Mouse (Mus musculus) midbrain, embryonic 13.5 days (tissue): ENCODE measurements at regions not wholly inside any gene's neighbourhood (a gene's known extent, or its start where the extent isn't known, plus 50 kb on each side); places are given as distances from the start of the nearest gene placed in this dataset.

Experiments
- ATAC-seq: fragments of 200-750 bp; cut with Nextera tagmentation; 2 replicates; pipeline ENCODE4 v1.8.0; 2017; ENCODE audit warnings: mild to moderate bottlenecking, moderate TSS enrichment, moderate library complexity
- H3K27ac ChIP-seq: fragments of 300-500 bp; sonication (generic); 2 replicates; pipeline ENCODE4 v1.5.1; 2015; ENCODE audit warnings: inconsistent platforms, mild to moderate bottlenecking, moderate library complexity
- H3K27me3 ChIP-seq: fragments of 300-500 bp; sonication (generic); 2 replicates; pipeline ENCODE4 v1.6.1; 2015; ENCODE audit warnings: mild to moderate bottlenecking, inconsistent platforms
- H3K36me3 ChIP-seq: fragments of 300-500 bp; sonication (generic); 2 replicates; pipeline ENCODE4 v1.6.1; 2015; ENCODE audit warnings: mild to moderate bottlenecking, inconsistent platforms
- H3K4me1 ChIP-seq: fragments of 300-500 bp; sonication (generic); replicated peaks from 2 replicates; pipeline ENCODE4 v1.6.1; 2015; ENCODE audit warnings: inconsistent platforms
- H3K4me2 ChIP-seq: fragments of 300-500 bp; sonication (generic); replicated peaks from 2 replicates; pipeline ENCODE4 v1.6.1; 2015; ENCODE audit warnings: moderate library complexity, mild to moderate bottlenecking, inconsistent platforms
- H3K4me3 ChIP-seq: fragments of 300-500 bp; sonication (generic); replicated peaks from 2 replicates; pipeline ENCODE4 v1.5.1; 2015; ENCODE audit warnings: mild to moderate bottlenecking, inconsistent platforms
- H3K9ac ChIP-seq: fragments of 300-500 bp; sonication (generic); replicated peaks from 2 replicates; pipeline ENCODE4 v1.6.1; 2015; ENCODE audit warnings: mild to moderate bottlenecking, inconsistent platforms
- H3K9me3 ChIP-seq: fragments of 300-500 bp; sonication (generic); 2 replicates; pipeline ENCODE4 v1.6.1; 2016; ENCODE audit warnings: mild to moderate bottlenecking, inconsistent platforms
- WGBS: fragments of 180-500 bp; shearing (Covaris S2); methylation state at CpG from one replicate; pipeline ENCODE4 v1.1.7; 2015; 5-methylcytosine and 5-hydroxymethylcytosine counted together

DNA sequence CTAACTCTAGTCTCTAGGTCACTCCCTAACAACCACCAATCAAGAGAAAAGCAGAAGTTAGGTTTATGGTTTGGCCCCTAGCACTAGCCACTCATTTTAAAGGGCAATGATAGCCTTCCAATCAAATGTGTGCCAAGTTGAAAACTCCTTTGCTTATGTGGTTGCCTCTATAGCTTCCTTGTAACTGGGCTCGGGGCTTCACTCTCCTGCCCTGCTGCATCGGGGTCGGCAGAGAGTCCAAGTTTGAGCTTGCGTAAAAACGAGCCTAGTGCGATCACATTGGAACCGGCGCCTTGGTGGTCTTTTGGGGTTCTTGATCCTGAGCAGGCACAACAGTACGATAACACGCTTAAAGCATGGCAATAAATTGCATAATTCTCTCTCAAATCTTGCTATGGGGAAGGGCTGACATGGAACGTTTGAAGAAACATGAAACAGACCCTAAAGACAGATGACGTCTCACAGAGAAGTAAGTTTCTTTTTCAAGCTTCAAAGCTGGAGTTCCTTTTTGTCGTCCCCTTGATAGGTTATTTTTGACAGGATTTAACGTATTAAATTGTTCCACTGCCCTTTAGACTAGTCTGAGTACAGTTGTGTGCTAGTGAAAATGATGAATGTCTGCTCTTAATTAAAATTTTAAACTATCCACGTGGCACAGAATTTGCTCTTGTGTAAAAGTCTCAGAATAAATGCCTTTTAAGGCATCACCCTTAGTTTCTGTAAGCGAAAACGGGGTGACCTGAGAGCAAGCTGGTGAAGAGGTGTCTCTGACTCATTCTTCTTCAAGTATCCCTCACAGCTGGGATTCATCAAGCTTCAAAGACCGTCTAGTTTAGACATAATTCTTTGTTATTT, 52.0 kb downstream of the 4930426L09Rik start:
- H3K4me3 ChIP-seq: no peak overlapping the region
- no peak overlapping the region for H3K9ac ChIP-seq
- H3K4me2 ChIP-seq: no peak overlapping the region
- H3K4me1 ChIP-seq: no peaks in the 10 kb centered on the region
- H3K27ac ChIP-seq: no peak overlapping the region
- WGBS: 85% methylated on average over 18 of the region's 18 CpGs
- no peaks in the 10 kb centered on the region for H3K27me3 ChIP-seq
- no peak for ATAC-seq
- no peaks in the 10 kb centered on the region for H3K9me3 ChIP-seq
- no peaks in the 10 kb centered on the region for H3K36me3 ChIP-seq

DNA sequence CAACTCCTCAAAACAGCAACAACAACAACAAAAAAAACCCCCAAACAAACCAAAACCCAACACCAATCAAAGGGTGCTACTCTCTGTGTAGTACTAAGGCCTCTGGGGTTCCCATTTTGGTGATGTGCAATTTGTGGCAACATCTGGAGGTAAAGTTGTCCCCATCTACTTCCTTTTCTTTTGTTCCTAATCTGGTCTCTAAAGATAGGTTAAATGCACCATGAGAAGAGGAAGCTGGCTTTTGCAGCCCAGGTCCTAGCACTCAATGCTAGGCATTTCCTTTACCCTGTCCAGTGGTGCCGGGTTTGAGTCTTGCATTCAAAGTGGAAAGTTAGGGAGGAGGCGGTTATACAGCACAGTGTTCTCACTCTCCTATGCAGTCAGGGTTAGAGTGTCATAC, 57.4 kb downstream of the 4930426L09Rik start:
- 97% methylated on average over 2 of the region's 2 CpGs for WGBS
- Histone ChIP-seq H3K9ac (no peak overlapping the region), H3K4me1 (no peaks in the 10 kb centered on the region), H3K27me3 (no peaks in the 10 kb centered on the region), H3K9me3 (no peaks in the 10 kb centered on the region), H3K4me3 (no peak overlapping the region), H3K27ac (no peak overlapping the region), H3K4me2 (no peak overlapping the region), H3K36me3 (no peaks in the 10 kb centered on the region)
- ATAC-seq: no peak

DNA sequence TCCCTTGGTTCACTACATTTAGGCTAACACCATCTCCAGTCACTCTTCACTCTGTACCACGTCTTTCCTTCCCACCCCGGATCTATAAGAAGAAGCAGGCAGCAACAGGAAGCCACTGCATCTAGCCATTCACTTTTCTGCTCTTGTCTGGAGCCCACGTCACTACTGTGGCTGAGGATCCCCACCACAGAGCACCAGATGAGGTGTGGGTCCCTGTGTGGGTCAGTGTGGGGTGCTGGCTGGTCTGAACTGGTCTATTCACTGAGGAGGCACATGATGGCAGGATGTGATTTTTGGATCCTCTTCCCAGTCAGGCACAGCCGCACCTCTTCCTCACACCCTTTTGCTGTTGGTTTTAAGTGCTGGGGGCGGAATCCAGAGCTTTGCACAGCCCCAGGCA, 59.7 kb downstream of the 4930426L09Rik start:
- 76% methylated on average over 5 of the region's 5 CpGs for WGBS
- H3K4me1 ChIP-seq: no peaks in the 10 kb centered on the region
- no peaks in the 10 kb centered on the region for H3K27me3 ChIP-seq
- H3K4me2 ChIP-seq: no peak overlapping the region
- ATAC-seq: no peak
- H3K36me3 ChIP-seq: no peaks in the 10 kb centered on the region
- no peak overlapping the region for H3K9ac ChIP-seq
- no peak overlapping the region for H3K27ac ChIP-seq
- H3K4me3 ChIP-seq: no peak overlapping the region
- no peaks in the 10 kb centered on the region for H3K9me3 ChIP-seq

DNA sequence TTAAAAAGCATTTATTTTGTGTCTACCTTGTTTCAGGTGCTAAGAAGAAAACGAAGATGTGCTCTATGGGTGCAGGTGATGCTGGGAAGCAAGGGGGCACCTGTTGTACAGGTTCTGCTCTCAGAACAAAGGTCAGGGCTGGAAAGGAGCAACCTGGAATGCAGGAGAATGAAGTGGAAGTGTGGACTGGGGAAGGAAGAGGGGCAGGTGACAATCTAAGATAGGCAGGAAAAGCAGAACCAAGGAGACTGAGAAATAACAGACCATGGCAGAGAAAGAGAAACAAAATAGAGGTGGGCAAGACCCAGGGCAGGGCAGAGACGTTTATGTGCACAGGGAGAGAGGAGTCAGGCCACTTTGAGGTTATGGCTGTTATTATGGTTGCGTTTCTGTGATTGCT, 60.6 kb downstream of the 4930426L09Rik start:
- Histone ChIP-seq H3K27me3 (no peaks in the 10 kb centered on the region), H3K27ac (no peak overlapping the region), H3K4me3 (no peak overlapping the region), H3K9ac (no peak overlapping the region), H3K4me2 (no peak overlapping the region), H3K4me1 (no peaks in the 10 kb centered on the region), H3K9me3 (no peaks in the 10 kb centered on the region), H3K36me3 (no peaks in the 10 kb centered on the region)
- WGBS: 87% methylated on average over 3 of the region's 3 CpGs
- no peak for ATAC-seq

DNA sequence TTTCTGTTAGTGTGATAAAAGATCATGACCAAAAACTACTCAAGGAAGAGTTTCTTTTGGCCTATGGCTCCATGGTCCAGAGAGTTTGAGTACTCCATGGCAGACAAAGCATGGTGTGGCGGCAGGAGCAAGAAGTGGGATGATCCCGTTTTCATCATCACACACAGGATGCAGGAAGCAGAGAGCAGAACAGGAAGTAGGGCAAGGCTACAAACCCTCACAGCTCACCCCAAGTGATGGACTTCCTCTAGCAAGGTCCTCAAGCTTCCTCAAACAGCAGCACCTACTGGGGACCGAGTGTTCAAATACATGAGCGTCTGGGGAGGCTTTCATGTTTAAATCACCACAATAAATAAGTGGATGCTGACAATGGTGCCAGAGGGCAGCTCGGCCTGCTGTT, 61.1 kb downstream of the 4930426L09Rik start:
- H3K27me3 ChIP-seq: no peaks in the 10 kb centered on the region
- no peak overlapping the region for H3K27ac ChIP-seq
- no peaks in the 10 kb centered on the region for H3K4me1 ChIP-seq
- 82% methylated on average over 5 of the region's 5 CpGs for WGBS
- no peak for ATAC-seq
- no peaks in the 10 kb centered on the region for H3K36me3 ChIP-seq
- H3K9me3 ChIP-seq: no peaks in the 10 kb centered on the region
- H3K4me3 ChIP-seq: no peak overlapping the region
- no peak overlapping the region for H3K9ac ChIP-seq
- H3K4me2 ChIP-seq: no peak overlapping the region

DNA sequence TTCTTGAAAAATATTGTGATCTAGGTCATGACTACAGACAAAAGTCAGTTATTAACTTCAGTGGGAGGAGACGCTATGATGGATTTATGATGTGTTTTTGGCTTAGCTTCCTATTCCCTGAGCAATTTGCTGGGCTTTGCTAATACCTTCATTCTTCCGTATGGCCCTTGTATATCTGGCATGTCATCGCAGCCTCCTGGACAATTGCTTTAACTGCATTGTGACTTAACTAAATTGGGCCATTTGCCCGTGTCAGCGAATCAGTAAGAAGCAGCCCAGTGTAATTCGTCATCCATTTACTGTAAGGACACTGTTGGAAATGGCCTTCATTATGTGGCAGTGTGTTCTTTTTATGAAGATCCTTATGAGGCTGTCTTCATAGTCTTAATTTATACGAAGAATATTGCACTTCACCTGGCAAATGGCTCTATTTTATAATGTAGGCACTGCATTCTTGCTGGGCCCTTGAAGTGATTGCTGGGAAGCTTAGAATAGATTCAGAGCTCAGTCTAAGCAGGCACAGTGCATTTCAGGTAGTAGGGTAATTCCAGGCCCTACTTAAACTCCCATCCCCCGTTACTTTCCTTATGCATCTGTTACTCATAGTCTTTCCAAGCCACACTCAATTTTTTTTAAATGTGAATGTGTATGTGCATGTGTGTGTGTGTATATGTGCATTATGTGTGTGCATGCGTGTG, 62.2 kb downstream of the 4930426L09Rik start:
- no peaks in the 10 kb centered on the region for H3K4me1 ChIP-seq
- no peak overlapping the region for H3K9ac ChIP-seq
- no peaks in the 10 kb centered on the region for H3K36me3 ChIP-seq
- H3K27ac ChIP-seq: no peak overlapping the region
- no peak for ATAC-seq
- no peak overlapping the region for H3K4me2 ChIP-seq
- H3K9me3 ChIP-seq: no peaks in the 10 kb centered on the region
- H3K27me3 ChIP-seq: no peaks in the 10 kb centered on the region
- no peak overlapping the region for H3K4me3 ChIP-seq
- 87% methylated on average over 9 of the region's 9 CpGs for WGBS

DNA sequence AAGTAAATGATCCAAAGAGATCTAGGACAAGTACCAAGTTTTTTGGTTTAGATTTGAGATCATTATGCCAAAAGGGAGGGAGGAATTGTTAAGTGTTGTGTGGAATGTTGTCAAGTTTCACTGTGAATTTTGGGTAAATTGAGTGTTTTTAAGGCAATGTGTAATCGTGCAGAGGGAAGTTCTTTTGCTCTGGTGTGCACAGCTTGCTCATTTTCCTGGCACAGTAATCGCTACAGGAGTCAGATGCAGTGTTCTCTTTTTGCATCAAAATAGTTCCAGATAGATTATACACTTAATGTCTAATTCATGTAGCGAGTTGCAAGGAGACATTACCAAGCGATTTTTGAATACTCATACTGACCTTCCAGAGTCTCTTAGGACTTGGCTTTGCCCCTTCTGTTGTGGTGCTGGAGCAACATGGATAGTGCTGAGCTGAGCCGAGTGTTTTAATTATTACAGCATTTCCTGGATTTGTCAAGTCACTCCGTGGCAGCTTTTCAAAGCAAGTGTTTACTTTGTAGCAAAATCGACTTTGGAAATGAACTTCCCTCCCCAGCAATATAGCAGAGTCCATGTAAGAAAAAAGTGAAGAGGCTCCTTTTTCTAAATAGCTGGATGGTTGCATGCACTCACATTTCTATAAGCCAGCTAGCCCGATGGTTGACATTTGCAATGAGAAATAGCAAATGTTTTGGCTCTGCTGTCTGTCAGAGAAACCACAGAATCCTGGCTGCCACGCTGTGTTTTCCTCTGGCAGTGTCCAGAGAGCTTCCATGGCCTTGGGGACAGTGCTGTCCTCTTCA, 66.6 kb downstream of the 4930426L09Rik start:
- no peak overlapping the region for H3K4me3 ChIP-seq
- H3K9me3 ChIP-seq: no peaks in the 10 kb centered on the region
- H3K4me1 ChIP-seq: no peaks in the 10 kb centered on the region
- H3K36me3 ChIP-seq: no peaks in the 10 kb centered on the region
- no peaks in the 10 kb centered on the region for H3K27me3 ChIP-seq
- H3K9ac ChIP-seq: no peak overlapping the region
- 70% methylated on average over 9 of the region's 9 CpGs for WGBS
- no peak overlapping the region for H3K27ac ChIP-seq
- ATAC-seq: no peak
- H3K4me2 ChIP-seq: no peak overlapping the region

DNA sequence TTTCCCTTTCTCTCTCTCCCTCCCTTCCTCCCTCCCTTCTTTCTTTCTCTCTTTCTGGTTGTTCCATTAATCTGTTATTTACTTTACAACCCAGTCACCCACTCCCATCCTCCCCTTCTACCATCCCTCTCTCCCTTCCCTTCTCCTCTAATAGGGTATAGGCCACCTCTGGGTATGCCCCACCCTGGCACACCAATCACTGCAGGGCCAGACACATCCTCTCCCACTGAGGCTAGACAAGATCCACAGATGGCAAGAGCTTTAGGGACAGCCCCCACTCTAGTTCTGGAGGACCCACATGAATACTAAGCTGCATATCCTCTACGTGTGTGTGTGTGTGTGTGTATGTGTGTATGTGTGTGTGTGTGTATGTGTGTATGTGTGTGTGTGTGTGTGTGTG, 67.4 kb downstream of the 4930426L09Rik start:
- H3K36me3 ChIP-seq: no peaks in the 10 kb centered on the region
- no peaks in the 10 kb centered on the region for H3K27me3 ChIP-seq
- H3K9me3 ChIP-seq: no peaks in the 10 kb centered on the region
- H3K4me1 ChIP-seq: no peaks in the 10 kb centered on the region
- H3K4me3 ChIP-seq: no peak overlapping the region
- no peak overlapping the region for H3K9ac ChIP-seq
- H3K4me2 ChIP-seq: no peak overlapping the region
- ATAC-seq: no peak
- no peak overlapping the region for H3K27ac ChIP-seq
- WGBS: 88% methylated on average over 1 of the region's 1 CpGs

DNA sequence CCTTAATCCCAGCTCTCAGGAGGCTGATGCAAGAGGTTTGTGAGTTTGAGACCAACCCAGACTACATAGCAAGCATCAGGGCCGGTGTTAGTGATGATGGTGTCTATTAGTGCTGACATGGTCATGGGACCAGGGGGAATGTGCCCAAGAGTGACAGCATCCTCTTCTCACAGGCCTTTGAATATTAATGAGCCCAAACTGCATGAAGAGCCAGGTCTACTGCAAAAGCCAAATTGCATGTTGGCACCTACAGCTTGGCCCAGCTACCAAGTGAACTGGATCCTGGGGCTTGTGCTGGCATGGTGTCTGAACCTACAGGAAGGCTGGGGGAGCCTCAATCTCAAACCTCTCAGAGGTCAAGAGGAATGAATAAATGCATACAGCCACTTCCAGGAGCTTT, 70.0 kb downstream of the 4930426L09Rik start:
- no peaks in the 10 kb centered on the region for H3K36me3 ChIP-seq
- no peak overlapping the region for H3K9ac ChIP-seq
- no peak overlapping the region for H3K4me2 ChIP-seq
- no peak for ATAC-seq
- H3K9me3 ChIP-seq: no peaks in the 10 kb centered on the region
- H3K4me3 ChIP-seq: no peak overlapping the region
- no peak overlapping the region for H3K27ac ChIP-seq
- 87% methylated on average over 1 of the region's 1 CpGs for WGBS
- no peaks in the 10 kb centered on the region for H3K4me1 ChIP-seq
- H3K27me3 ChIP-seq: no peaks in the 10 kb centered on the region

DNA sequence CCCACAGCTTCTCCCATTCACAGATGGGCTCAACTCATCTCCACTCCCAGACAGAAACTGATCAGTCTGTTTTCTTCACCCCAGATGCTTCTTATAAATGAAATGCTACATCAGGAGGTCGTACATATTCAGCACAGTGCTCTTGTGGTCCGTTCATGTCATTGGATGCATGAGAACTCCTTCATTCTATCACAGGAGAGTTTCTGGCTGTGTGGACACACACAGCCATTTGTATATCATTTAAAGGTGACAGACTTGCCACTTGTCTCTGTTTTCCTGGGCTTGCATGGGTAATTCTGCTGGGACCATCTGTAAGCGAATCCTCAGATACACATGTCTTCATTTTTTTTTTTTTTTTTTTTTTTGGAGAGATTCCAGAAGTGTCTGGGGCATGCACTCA, 85.7 kb downstream of the 4930426L09Rik start:
- H3K36me3 ChIP-seq: no peaks in the 10 kb centered on the region
- no peak overlapping the region for H3K27ac ChIP-seq
- H3K4me2 ChIP-seq: no peak overlapping the region
- H3K4me3 ChIP-seq: no peak overlapping the region
- no peaks in the 10 kb centered on the region for H3K4me1 ChIP-seq
- ATAC-seq: no peak
- 76% methylated on average over 3 of the region's 3 CpGs for WGBS
- no peak overlapping the region for H3K9ac ChIP-seq
- no peaks in the 10 kb centered on the region for H3K27me3 ChIP-seq
- no peaks in the 10 kb centered on the region for H3K9me3 ChIP-seq

DNA sequence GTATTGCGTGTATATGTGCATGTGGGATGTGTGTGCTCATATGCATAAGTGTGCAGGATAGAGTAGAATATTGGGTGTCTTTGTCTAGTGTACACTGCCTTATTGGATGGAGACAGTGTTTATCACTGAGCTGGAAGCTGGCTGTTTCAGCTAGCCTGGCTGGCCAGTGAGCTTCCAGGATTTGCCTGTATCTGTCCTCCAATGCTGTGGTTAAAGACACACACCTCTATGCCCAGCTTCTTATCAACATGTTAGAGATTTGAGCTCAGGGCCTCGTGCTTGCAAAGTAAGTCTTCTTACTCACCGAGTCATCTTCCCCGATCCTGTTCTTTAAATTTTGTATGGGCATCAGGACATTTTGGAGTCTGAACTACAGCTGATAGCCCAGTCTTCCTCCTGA, 87.0 kb downstream of the 4930426L09Rik start:
- no peaks in the 10 kb centered on the region for H3K4me1 ChIP-seq
- no peak overlapping the region for H3K27ac ChIP-seq
- H3K36me3 ChIP-seq: no peaks in the 10 kb centered on the region
- no peak overlapping the region for H3K4me3 ChIP-seq
- H3K9me3 ChIP-seq: no peaks in the 10 kb centered on the region
- no peak for ATAC-seq
- H3K4me2 ChIP-seq: no peak overlapping the region
- WGBS: 94% methylated on average over 4 of the region's 4 CpGs
- H3K27me3 ChIP-seq: no peaks in the 10 kb centered on the region
- H3K9ac ChIP-seq: no peak overlapping the region

DNA sequence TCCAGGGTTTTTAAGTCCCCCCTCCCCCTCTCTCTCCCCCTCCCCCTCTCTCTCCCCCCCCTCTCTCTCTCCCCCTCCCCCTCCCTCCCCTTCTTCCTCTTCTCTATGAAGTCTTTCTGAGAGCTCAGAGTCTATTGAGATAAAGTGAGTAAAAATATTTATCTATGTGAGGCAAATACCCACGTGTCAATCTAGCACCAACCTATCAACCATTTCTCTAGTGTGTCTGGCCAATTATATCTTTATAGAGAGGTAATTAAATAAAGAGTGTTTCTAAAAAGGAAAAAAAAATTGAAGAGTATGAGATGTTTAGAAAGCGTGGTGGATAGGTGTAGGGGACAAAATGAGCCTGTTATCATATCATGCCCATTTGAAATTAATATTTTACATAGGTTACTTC, 88.0 kb downstream of the 4930426L09Rik start:
- H3K4me2 ChIP-seq: no peak overlapping the region
- H3K9me3 ChIP-seq: no peaks in the 10 kb centered on the region
- no peaks in the 10 kb centered on the region for H3K27me3 ChIP-seq
- ATAC-seq: no peak
- 78% methylated on average over 2 of the region's 2 CpGs for WGBS
- H3K27ac ChIP-seq: no peak overlapping the region
- no peaks in the 10 kb centered on the region for H3K4me1 ChIP-seq
- H3K36me3 ChIP-seq: no peaks in the 10 kb centered on the region
- H3K9ac ChIP-seq: no peak overlapping the region
- no peak overlapping the region for H3K4me3 ChIP-seq
